Mouse (Mus musculus) erythroblast, embryonic 14.5 days (primary cell): ENCODE results near the gene Tshz2.

Experiments used
- GATA1 ChIP-seq: IDR thresholded peaks from 2 replicates; pipeline ENCODE4 v1.6.1; 2012; ENCODE audit warnings: low read length, inconsistent platforms, mixed read lengths
- TAL1 ChIP-seq: IDR thresholded peaks from 3 replicates; pipeline ENCODE4 v1.6.1; 2012; ENCODE audit warnings: low read length, inconsistent platforms, mixed read lengths

DNA sequence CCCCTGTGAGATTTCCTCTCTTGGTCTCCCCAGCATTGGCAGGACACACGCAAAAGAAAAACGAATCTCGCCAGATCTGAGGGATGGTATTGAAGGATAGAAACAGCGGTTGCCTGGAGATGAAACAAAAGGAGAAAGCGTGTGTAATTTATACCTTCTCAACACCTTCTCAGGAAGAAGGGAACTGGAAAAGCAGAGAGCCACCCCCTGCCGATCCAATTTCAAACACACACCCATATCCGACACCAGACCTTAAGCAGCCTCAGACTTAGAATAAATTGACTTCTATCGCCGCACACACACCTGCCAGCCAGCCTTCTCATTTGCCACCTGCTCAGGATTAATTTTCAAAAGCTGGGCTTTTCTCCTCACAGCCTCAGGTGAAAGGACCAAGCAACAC, 390.9 kb downstream of the Tshz2 start:
- TF ChIP-seq TAL1: no peak
- TF ChIP-seq GATA1: no peak
